Mouse (Mus musculus) limb, embryonic 10.5 days (tissue): ENCODE results near the gene Mvb12b. TPM values are rescaled to one million over a fixed set of nuclear protein-coding genes. Genes with fewer than 3 reads are reported as not detected.
A peak's percentile ranks its signal among the peaks of the same experiment; 100 is the strongest.

Experiments
- DNase-seq: peaks from one replicate; pipeline ENCODE4 v3.0.0-alpha.2; 2017; ENCODE audit warnings: low spot score
- H3K27ac ChIP-seq: fragments of 300-500 bp; sonication (generic); 2 replicates; pipeline ENCODE4 v1.5.1; 2016; ENCODE audit warnings: mild to moderate bottlenecking
- H3K27me3 ChIP-seq: fragments of 300-500 bp; sonication (generic); 2 replicates; pipeline ENCODE4 v1.6.1; 2016; ENCODE audit warnings: low read depth, mild to moderate bottlenecking; ENCODE audit not compliant: poor library complexity, severe bottlenecking
- H3K36me3 ChIP-seq: fragments of 300-500 bp; sonication (generic); 2 replicates; pipeline ENCODE4 v1.6.1; 2016; ENCODE audit warnings: mild to moderate bottlenecking, moderate library complexity
- H3K4me1 ChIP-seq: fragments of 300-500 bp; sonication (generic); 2 replicates; pipeline ENCODE4 v1.6.1; 2016
- H3K4me3 ChIP-seq: fragments of 300-500 bp; sonication (generic); 2 replicates; pipeline ENCODE4 v1.5.1; 2016; ENCODE audit warnings: mild to moderate bottlenecking, moderate library complexity
- H3K9me3 ChIP-seq: fragments of 300-500 bp; sonication (generic); replicated peaks from 2 replicates; pipeline ENCODE4 v1.6.1; 2016; ENCODE audit warnings: mild to moderate bottlenecking
- WGBS: fragments of 180-500 bp; shearing (Covaris S2); methylation state at CpG from one replicate; pipeline ENCODE4 v1.1.7; 2016; 5-methylcytosine and 5-hydroxymethylcytosine counted together
- polyA plus RNA-seq: library from polyadenylated mRNA; unstranded; fragments of >200 nt; fragmentation: Nextera tagmentation; extraction: Ambion mirVana; gene quantifications from 2 replicates; pipeline ENCODE4 v1.2.1, GENCODE M21; 2016

Gene Mvb12b
- polyA plus RNA-seq, 1 experiment from 2014 or later = 17.5 TPM

DNA sequence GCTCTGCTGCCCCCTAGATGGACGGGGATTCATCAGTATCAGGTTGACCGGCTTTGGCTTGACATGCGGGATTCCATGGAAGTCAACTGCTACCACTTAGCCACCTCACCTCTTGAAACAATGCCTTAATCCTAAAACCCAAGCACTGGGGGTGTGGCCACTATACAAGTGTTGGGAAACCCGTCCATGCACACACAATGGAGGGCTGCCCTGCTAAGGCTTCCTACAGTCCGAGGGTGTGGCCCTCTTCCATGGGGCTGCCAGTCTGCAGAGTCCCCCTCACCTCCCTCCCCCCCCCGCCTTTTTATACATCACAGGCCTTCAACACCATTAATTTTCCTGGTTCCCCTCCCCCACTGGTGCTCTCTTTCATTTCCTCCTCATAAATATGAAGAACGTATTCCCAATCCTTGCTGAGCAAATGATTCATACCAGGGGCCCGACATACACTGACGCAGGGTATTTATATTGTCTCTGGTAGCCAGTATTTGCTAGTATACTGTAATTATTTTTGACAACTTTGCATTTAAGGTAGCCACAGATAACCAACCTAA, 51.0 kb downstream of the Mvb12b start:
- Histone ChIP-seq H3K4me1 (peaks cover 72% of the 10 kb centered on the region), H3K27me3 (no peaks in the 10 kb centered on the region), H3K9me3 (no peaks in the 10 kb centered on the region), H3K27ac (no peak overlapping the region), H3K4me3 (no peak overlapping the region), H3K36me3 (peaks cover 12% of the 10 kb centered on the region)
- DNase-seq = no peak
- 72% methylated on average over 9 of the region's 9 CpGs for WGBS

DNA sequence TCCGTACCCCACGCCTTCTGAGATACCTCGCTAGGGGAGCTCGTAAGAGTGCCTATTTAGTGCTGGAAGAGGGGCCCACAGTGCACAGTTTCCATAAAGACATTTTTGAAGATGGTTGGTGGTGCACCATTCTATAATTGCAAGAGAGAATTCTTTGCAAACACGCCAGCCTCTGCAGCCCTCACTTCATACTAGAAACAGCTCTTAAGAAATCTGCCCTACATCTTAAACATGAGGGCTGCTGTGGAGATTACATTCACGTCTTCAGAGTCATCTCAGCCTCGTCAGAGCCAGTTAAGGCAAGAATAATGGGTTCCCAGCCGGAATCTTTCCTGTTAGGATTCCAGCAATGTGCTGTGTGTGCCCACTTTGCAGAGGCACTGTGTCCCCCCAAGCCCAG, 52.7 kb downstream of the Mvb12b start:
- Histone ChIP-seq H3K27me3 (no peaks in the 10 kb centered on the region), H3K36me3 (peaks cover 16% of the 10 kb centered on the region), H3K4me1 (peaks cover 62% of the 10 kb centered on the region), H3K4me3 (no peak overlapping the region), H3K27ac (peak overlapping the region; percentile 79; the same call in 1 of the 2 replicates), H3K9me3 (no peaks in the 10 kb centered on the region)
- 90% methylated on average over 8 of the region's 8 CpGs for WGBS
- no peak for DNase-seq

DNA sequence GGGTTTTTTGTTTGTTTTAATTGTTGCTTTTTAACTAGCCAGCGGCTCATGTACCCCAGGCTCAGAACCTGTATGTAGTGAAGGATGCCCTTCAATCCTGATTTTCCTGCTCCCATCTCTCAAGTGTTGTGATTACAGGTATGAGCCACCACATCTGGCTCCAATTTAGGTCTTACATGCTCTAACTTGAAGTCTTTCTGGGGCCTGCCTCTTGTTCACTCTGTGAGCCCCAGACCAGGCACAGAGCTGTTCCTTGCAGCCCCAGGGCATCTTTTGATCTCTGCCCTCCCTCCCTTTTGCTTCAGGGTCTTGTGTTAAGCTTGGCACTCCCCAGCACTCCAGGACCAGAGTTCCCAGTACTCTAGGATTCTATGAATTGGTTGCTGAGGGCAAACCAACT, 53.8 kb downstream of the Mvb12b start:
- peaks cover 13% of the 10 kb centered on the region for H3K36me3 ChIP-seq
- H3K9me3 ChIP-seq = no peaks in the 10 kb centered on the region
- 81% methylated on average over 1 of the region's 1 CpGs for WGBS
- H3K4me3 ChIP-seq = no peak overlapping the region
- H3K27me3 ChIP-seq = no peaks in the 10 kb centered on the region
- H3K27ac ChIP-seq = peak overlapping the region; percentile 79
- H3K4me1 ChIP-seq = peaks cover 62% of the 10 kb centered on the region
- DNase-seq = no peak

DNA sequence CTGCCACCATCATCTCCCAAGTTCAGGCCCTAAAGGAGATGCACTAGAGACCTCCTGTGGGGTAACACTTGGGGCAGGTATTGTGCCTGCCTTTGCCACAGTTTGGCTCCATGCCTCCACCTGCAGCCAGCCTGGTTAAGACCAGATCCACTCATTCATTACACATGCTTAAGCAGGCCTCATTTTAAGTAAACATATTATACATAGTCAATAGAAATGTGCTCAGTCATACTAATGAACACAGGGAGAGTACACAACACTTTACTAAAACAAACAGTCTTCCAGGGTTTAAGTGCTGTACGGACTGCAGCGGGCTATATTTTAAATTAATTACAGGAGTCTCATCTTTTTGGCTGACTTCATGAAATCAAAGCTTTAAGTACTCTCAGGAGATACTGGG, 57.9 kb downstream of the Mvb12b start:
- DNase-seq = no peak
- Histone ChIP-seq H3K9me3 (no peaks in the 10 kb centered on the region), H3K36me3 (peaks cover 37% of the 10 kb centered on the region), H3K27me3 (no peaks in the 10 kb centered on the region), H3K27ac (no peak overlapping the region), H3K4me3 (no peak overlapping the region), H3K4me1 (peaks cover 54% of the 10 kb centered on the region)
- 95% methylated on average over 2 of the region's 2 CpGs for WGBS

DNA sequence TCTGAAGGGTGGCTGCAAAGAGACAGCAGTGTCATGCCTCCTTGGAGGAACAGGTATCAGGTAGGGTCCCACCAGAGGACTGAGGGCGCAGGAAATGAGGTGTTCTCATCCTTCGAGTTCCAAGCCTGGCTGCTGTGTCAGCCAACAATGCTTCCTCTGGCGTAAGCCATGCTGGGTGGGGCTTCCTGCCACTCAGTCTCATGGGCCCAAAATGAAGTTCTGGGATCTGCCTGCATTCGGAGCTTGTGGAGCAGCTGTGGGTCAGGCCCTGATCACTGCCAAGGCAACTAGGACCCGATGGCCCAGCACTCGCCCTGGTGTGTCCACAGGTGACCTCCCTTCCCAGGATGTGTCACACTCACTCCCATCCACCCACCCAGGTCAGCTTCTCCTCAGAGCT, 61.0 kb downstream of the Mvb12b start:
- no peaks in the 10 kb centered on the region for H3K27me3 ChIP-seq
- peaks cover 39% of the 10 kb centered on the region for H3K4me1 ChIP-seq
- DNase-seq = no peak
- 89% methylated on average over 6 of the region's 6 CpGs for WGBS
- H3K27ac ChIP-seq = peak overlapping the region; percentile 46; the same call in 1 of the 2 replicates
- H3K36me3 ChIP-seq = peaks cover 47% of the 10 kb centered on the region
- no peak overlapping the region for H3K4me3 ChIP-seq
- no peaks in the 10 kb centered on the region for H3K9me3 ChIP-seq

DNA sequence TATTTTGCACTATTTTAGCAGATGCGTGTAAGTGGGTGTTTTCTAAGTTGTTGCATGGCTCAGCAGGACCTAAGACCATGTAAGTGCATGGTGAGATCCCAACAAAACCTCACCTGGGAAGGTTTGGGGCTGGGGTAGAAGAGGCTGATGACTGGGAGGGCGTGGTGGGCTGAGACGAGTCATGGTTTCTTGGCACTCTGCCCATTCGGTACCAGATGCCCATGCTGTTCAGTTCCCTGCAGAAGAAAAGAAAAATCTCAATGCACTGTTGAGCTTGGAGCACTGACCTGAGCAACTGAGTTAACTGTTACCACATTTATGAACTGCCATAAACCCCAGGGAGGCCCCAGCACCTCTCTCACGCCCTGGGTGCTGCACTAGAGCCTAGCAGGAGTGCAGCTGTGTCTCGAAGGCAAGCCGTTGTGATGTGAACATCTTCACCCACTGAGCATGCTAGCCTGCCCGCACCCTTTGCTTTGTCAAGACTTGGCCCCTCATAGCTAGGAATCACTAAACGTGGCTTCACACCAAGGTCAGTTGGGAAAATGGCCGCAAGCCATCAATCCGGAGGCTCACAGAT, 62.7 kb downstream of the Mvb12b start:
- 90% methylated on average over 11 of the region's 11 CpGs for WGBS
- Histone ChIP-seq H3K27me3 (no peaks in the 10 kb centered on the region), H3K36me3 (peaks cover 49% of the 10 kb centered on the region), H3K4me1 (peaks cover 40% of the 10 kb centered on the region), H3K4me3 (no peak overlapping the region), H3K27ac (peak overlapping the region; percentile 5; the same call in 1 of the 2 replicates), H3K9me3 (no peaks in the 10 kb centered on the region)
- no peak for DNase-seq

DNA sequence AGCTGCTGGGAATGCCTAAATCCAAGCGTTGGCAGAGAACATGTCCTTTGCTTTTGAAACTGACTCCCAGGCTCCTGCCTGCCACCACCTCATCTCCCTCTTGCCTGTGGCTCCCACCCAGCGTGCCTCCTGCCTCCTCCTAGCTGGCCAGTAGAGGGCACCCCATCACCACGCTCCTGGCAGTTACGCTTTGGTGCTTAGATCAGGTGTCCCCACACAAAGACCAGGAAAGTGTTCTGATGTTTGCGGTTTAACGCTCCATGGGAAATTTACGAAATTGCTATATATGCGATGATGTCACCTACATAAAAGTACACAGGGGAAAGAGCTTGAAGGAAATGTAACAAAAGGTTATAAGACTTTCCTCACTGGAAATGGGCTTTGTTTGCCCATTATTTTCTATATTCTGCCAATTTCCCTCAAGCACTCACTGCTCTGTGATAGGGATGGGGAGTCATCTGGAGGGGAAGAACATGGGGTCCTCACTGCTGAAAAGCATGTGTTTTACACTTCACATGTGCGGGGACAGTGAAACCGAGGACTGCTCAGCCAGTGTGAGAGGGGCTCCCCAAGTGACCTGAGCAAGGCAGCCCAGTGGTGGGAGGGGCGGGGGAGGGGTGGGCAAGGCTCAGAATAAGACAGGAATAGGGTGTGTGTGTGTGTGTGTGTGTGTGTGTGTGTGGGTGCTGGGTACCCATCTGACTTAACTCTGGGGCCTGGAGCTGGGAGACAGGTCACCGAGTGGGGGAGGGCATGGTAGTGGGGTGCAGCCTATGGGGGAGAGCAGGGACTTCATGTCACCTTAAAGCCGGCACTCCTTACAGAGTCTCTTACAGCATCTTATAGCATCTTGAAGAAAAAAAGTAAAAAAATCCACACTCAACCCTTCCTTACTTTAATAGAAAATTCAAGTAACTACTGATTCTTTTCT, 65.8 kb downstream of the Mvb12b start:
- Histone ChIP-seq H3K27ac (peak overlapping the region; percentile 59; the same call in 1 of the 2 replicates), H3K9me3 (no peaks in the 10 kb centered on the region), H3K36me3 (peaks cover 58% of the 10 kb centered on the region), H3K4me1 (peaks cover 39% of the 10 kb centered on the region), H3K4me3 (no peak overlapping the region), H3K27me3 (no peaks in the 10 kb centered on the region)
- DNase-seq = peak; percentile 93
- WGBS = 26% methylated on average over 13 of the region's 13 CpGs

DNA sequence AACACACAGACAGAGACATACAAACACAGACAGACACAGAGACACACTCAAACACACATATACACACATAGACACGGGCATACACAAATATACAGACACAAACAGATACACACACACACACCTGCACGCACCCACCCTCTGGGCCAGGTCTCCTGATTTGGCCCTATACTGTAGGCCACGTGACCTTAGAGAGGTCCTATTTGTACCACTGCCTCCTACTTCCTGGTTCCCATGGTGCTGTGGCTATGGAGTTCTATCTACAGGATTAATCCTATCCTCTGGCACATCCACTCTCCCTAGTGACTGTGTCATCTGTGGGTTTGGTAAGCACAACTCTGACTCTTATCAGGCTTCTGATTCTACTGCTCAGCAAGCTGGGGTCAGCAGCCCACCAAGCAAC, 67.3 kb downstream of the Mvb12b start:
- Histone ChIP-seq H3K36me3 (peaks cover 46% of the 10 kb centered on the region), H3K4me3 (no peak overlapping the region), H3K9me3 (no peaks in the 10 kb centered on the region), H3K27ac (no peak overlapping the region), H3K4me1 (peaks cover 46% of the 10 kb centered on the region), H3K27me3 (no peaks in the 10 kb centered on the region)
- no peak for DNase-seq
- WGBS = 86% methylated on average over 3 of the region's 3 CpGs

DNA sequence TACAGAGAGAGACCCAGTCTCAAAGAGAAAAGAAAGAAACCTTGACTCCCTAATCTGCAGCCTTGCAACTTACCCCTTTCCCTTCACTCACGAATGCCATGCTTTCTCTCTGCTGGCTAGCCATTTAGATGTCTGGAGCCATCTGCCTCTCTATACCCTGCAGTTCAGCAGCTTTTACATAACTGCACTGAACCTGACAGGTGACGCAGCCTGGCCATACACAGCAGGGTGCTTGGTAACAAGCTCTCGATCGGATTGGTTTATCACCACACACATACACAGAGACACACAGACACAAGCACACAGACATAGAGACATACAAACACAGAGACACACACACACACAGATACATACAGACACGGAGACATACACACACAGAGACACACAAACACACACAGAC, 67.7 kb downstream of the Mvb12b start:
- H3K9me3 ChIP-seq = no peaks in the 10 kb centered on the region
- no peaks in the 10 kb centered on the region for H3K27me3 ChIP-seq
- H3K27ac ChIP-seq = no peak overlapping the region
- WGBS = 85% methylated on average over 5 of the region's 5 CpGs
- H3K4me3 ChIP-seq = no peak overlapping the region
- no peak for DNase-seq
- H3K4me1 ChIP-seq = peaks cover 46% of the 10 kb centered on the region
- H3K36me3 ChIP-seq = peaks cover 41% of the 10 kb centered on the region

DNA sequence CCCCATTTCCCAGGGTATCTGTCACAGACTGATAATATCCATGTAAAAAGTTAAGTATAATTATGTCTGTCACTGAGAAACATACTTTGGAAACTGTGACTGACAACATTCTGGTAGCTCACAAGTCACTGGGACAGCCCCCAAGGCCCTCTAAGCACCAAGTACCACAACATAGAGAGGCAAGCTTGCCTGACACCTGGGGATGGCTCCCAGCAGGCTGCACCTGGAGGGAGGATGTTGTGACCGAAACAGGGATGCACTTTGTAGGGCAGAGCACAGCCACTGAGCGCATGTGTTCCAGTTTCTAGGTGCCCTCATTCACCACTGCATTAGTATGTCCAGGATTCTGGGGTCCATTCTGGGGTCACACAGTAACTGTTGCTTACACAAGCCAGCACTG, 69.4 kb downstream of the Mvb12b start:
- Histone ChIP-seq H3K9me3 (no peaks in the 10 kb centered on the region), H3K36me3 (peaks cover 25% of the 10 kb centered on the region), H3K27me3 (no peaks in the 10 kb centered on the region), H3K4me1 (peaks cover 58% of the 10 kb centered on the region), H3K27ac (no peak overlapping the region), H3K4me3 (no peak overlapping the region)
- DNase-seq = no peak
- WGBS = 86% methylated on average over 2 of the region's 2 CpGs

DNA sequence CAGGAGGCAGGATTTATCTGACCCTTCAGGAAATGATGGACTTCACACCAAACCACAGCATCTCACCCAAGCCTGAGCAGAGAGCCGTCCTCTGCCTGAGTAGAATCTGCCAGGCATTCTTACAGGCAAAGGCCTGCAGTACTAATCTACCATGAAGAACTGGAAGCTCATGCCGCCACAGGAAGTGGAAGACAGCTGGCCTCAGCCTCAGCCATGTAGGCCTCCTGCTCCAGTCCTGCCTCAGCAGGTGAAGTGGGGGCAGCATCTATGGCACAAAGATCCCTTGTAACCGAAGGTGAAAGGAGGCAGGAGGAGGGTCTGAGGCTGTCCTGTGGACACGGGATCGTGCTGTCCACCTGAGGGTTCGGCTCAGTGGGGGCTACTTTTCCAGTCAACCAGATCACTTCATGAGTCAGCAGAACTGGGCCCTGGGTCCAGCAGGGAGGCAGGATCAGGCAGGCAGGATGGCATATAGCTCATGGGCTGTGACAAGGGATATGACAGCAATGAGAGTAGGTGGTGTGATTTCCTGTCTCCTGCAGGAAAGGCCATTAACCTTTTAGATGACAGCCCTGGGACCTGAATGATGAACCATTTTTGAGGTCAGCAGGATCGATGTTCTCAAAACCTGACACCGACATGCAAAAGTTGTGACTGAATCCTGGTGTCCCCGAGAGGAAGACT, 69.9 kb downstream of the Mvb12b start:
- Histone ChIP-seq H3K4me3 (no peak overlapping the region), H3K9me3 (no peaks in the 10 kb centered on the region), H3K4me1 (peaks cover 64% of the 10 kb centered on the region), H3K36me3 (peaks cover 21% of the 10 kb centered on the region), H3K27me3 (no peaks in the 10 kb centered on the region), H3K27ac (peak overlapping the region; percentile 37; the same call in 1 of the 2 replicates)
- WGBS = 83% methylated on average over 9 of the region's 9 CpGs
- no peak for DNase-seq

DNA sequence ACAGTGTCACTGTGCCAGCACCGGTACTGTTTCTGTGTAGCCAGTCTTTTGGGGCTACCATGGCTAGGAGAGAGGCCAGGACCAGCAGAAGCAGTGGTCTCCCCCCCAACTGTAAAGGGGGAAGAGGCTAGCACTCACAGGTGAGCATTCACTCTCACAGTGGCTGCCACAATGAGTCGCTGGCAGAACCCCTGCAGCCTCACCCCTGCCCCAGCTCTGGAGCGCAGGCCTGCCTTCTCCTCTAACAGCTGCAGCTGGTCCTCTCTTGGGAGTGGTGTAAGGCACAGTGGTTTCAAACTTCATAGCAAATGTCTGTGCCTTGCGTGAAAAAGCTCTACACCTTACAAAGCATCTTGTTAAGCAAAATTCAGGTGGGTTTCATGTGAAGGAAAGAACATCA, 70.7 kb downstream of the Mvb12b start:
- H3K27ac ChIP-seq = peak overlapping the region; percentile 37; the same call in 1 of the 2 replicates
- 80% methylated on average over 4 of the region's 4 CpGs for WGBS

More for the DNA sequence above, 70.7 kb downstream of the Mvb12b start:
- no peak overlapping the region for H3K4me3 ChIP-seq
- H3K9me3 ChIP-seq = no peaks in the 10 kb centered on the region
- peaks cover 66% of the 10 kb centered on the region for H3K4me1 ChIP-seq
- no peak for DNase-seq
- no peaks in the 10 kb centered on the region for H3K27me3 ChIP-seq
- H3K36me3 ChIP-seq = peaks cover 21% of the 10 kb centered on the region
